24 mouse cellular contexts compared by ENCODE assay signal in genomic region chrX:159928165-159928564, GRCm38 (mm10).
"Had no signal": no experiment of that assay in that cellular context is flagged by ENCODE, and none has a peak within 500 bp of the region (broad histone marks: within the 10 kb centered on the region; RNA-seq: fewer than 3 reads in every experiment).

No protein-coding gene starts in this region.

- H3K9me3 ChIP-seq: limb, embryonic 10.5 days; limb, embryonic 13.5 days; liver, embryonic 12.5 days; liver, embryonic 15.5 days; lung, embryonic 15.5 days; midbrain, embryonic 10.5 days; midbrain, embryonic 13.5 days; neural tube, embryonic 13.5 days had no signal

- H3K9ac ChIP-seq: limb, embryonic 13.5 days; liver, embryonic 12.5 days; liver, embryonic 15.5 days; lung, embryonic 15.5 days; midbrain, embryonic 13.5 days; neural tube, embryonic 13.5 days had no signal

- ATAC-seq: liver, embryonic 12.5 days; midbrain, embryonic 13.5 days; midbrain, embryonic 16.5 days had no signal

- H3K36me3 ChIP-seq: limb, embryonic 10.5 days; limb, embryonic 13.5 days; liver, embryonic 12.5 days; liver, embryonic 15.5 days; lung, embryonic 15.5 days; midbrain, embryonic 10.5 days; midbrain, embryonic 13.5 days; neural tube, embryonic 13.5 days had no signal

- H3K27me3 ChIP-seq: liver, embryonic 12.5 days; liver, embryonic 15.5 days; lung, embryonic 15.5 days had no signal

- H3K4me2 ChIP-seq: limb, embryonic 13.5 days; liver, embryonic 12.5 days; liver, embryonic 15.5 days; lung, embryonic 15.5 days; midbrain, embryonic 13.5 days; neural tube, embryonic 13.5 days had no signal

- DNase-seq: kidney, postnatal 25 days; layer of hippocampus, adult 9-11 months; liver; lung, adult 18-20 months; lung, postnatal 10 days; lung, postnatal 36 days; right cerebral cortex, postnatal 4 days; thymus, adult 2 months; thymus, postnatal 14 days; thymus, postnatal 4 days had no signal

- H3K4me1 ChIP-seq: limb, embryonic 10.5 days; limb, embryonic 13.5 days; liver, embryonic 12.5 days; liver, embryonic 15.5 days; lung, embryonic 15.5 days; midbrain, embryonic 10.5 days; midbrain, embryonic 13.5 days; neural tube, embryonic 13.5 days had no signal

- H3K27ac ChIP-seq: kidney, postnatal 0 days; layer of hippocampus, adult 2 months; limb, embryonic 10.5 days; limb, embryonic 13.5 days; liver, embryonic 12.5 days; liver, embryonic 15.5 days; lung, embryonic 15.5 days; midbrain, embryonic 10.5 days; midbrain, embryonic 13.5 days; neural tube, embryonic 13.5 days; stomach, postnatal 0 days had no signal

- H3K4me3 ChIP-seq: layer of hippocampus, adult 2 months; limb, embryonic 10.5 days; limb, embryonic 13.5 days; liver, embryonic 12.5 days; liver, embryonic 15.5 days; lung, embryonic 15.5 days; megakaryocyte, embryonic 14.5 days; midbrain, embryonic 10.5 days; midbrain, embryonic 13.5 days; myocyte; neural tube, embryonic 13.5 days had no signal
